Mouse (Mus musculus): ENCODE measurements at regions not wholly inside any gene's neighbourhood (a gene's known extent, or its start where the extent isn't known, plus 50 kb on each side); places are given as distances from the start of the nearest gene placed in this dataset.
A peak's percentile ranks its signal among the peaks of the same experiment; 100 is the strongest.

DNA sequence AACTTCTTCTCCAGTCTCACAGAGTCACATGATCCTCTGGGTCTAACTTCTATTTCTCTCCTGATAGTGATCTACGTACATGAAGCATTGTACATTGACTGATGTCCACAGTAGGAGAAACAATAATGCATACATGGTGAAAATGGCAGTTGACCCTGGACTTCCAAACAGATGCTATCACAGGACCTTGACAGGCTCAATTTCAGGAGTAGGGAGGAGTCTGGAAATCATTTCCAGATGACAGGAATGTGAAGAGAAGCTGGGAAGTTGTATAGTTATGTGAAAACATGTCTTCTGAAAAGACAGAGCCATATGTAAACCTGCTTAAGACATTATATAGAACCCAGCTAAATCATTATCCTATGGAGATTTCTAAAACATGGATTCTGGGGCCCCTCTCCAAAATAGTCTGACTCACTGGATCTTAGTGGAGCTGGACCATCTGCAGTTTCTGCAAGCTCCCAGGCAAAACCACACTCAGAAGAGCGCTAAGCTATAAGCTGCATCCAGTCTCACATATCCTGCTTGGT, 322.3 kb upstream of the Ldb2 start:
- no peak for DNase-seq

DNA sequence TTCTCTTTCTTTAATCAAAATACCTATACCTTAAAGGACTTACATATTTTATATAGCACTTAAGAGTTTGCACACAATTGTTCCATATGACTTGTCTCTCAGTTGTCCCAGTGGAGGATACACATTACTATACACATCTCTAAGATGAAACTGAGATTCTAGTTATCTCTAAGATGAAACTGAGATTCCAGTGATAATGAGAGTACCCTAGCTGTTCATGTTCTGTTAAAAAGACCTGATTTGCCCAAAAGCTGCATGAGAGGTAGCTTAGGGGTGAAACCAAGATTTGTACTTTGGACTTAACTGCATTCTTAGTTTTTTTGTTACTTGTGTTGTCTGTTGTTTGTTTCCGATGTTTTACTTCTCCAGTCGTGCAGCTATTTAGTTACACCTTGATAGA, 320.3 kb upstream of the Ldb2 start:
- DNase-seq: no peak

GRCm38 (mm10) chr5:45111246-45111645, 311.8 kb upstream of the Ldb2 start:
- no peak for DNase-seq

- no peak for DNase-seq
Observed at GRCm38 (mm10) chr5:45110797-45111196, 311.3 kb upstream of the Ldb2 start.

GRCm38 (mm10) chr5:45105236-45105816, 305.8 kb upstream of the Ldb2 start:
- no peak for DNase-seq

DNA sequence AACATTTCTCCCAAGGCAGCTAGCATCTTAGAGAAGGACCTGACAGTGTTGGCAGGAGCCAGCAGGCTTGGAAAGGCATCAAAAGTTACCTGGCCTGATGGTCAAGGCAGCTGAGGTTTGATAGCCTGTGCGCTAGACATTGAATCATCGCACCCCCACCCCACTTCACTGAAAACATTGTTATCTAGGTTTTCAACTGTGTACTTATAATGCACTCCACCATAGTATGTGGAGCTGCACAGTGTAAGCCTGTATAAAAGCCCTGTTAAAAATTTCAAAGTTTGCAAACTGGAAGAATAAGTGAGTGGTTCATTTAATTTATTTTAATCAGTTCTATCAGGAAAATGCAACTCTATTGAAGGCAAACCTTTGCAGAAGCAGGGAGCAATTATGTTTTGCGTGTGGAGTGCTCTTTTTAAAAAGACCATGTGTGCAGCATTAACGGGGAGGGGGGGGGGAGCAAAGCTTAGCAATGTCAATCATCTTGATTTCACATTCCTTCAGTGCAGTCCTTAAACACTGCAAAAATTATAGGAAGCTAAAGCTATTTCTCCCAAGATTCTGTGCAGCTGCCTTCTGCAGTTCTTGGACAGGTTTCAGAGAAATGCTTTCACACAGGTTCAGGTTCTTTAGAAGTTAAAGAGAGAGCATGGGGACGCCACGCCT, 304.4 kb upstream of the Ldb2 start:
- DNase-seq: no peak

GRCm38 (mm10) chr5:45102661-45103060, 303.2 kb upstream of the Ldb2 start:
- DNase-seq: no peak

- no peak for DNase-seq
Observed at GRCm38 (mm10) chr5:45101777-45102176, 302.3 kb upstream of the Ldb2 start.

GRCm38 (mm10) chr5:45099082-45099481, 299.6 kb upstream of the Ldb2 start:
- no peak for DNase-seq

DNA sequence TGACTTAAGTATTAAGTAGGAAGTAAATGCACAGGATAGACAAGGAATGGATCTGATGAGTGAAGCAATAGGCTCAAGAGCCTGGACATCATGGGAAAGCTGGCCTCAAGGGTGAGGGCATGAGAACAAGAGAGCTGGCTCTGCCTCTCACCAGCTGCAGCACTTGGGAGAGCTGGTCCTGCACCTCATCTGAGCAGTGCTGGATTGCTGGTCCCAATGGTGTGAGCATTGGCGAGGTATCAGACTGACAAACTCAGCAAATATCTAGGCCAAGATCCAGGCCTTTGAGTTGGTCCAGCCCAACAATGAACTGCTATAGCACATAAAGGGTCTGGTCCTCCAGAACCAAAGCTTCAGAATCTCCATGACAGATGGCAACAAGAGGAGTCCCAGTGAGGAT, 298.5 kb upstream of the Ldb2 start:
- DNase-seq: peak; percentile 41 to 86

GRCm38 (mm10) chr5:45084741-45085140, 285.3 kb upstream of the Ldb2 start:
- DNase-seq: peak; percentile 19 to 30

GRCm38 (mm10) chr5:45082601-45083000, 283.1 kb upstream of the Ldb2 start:
- DNase-seq: no peak

GRCm38 (mm10) chr5:45076347-45076890, 276.9 kb upstream of the Ldb2 start:
- no peak for DNase-seq

- no peak for DNase-seq
Observed at GRCm38 (mm10) chr5:45075195-45075594, 275.7 kb upstream of the Ldb2 start.

DNA sequence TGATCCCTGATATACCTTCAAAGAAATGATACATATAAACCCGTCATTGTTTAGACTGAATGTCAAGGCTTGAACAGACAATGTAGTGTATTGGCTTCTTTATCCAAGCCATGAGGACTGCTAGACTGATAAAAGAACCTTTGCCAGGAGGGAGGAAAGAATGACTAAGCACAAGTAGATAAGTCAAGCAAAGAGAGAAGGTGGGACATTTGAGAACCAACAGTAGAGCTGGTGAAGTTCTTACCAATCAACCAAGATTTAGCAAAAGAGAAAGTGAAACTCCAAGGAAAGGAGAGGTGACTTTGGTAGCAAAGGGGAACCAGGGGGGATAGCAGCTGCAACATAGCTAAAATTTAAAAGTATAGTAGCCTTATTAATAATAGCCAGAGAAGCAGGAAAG, 273.0 kb upstream of the Ldb2 start:
- no peak for DNase-seq

DNA sequence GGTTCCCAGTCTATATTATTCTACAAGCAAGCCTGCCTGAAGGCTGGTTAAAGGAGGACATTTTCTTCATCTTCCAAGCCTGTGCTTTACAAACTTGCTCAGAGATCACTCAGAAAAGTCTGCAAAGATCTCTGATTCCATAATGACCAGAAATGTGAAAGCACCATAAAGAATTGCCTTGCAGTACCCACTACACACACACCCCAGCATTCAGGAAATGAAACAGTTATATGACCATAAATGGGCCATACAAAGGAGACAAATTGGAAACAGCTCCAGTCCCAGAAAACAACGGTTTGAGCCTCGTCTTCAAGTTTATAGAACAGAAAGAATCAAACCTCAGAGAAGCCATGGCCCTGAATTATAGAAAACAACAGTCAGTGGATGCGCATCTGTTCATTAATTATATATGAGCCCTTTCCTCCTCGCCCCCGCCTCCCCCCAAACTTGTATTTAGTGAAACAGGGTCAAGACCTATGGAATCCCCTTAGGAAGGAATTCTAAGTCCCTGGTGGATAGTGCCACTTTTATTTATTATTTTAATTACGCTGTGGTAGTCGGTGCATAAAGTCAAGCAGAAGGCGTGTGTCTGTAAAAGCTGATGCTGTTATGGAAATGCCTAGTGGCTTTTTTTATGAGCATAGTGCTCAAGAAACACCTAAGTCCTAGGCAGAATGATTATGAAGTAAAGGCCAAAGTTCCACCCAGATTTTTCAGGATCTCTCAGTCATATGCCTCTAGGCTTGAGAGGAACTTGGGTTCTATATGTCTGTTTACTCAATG, 266.6 kb upstream of the Ldb2 start:
- no peak for DNase-seq

DNA sequence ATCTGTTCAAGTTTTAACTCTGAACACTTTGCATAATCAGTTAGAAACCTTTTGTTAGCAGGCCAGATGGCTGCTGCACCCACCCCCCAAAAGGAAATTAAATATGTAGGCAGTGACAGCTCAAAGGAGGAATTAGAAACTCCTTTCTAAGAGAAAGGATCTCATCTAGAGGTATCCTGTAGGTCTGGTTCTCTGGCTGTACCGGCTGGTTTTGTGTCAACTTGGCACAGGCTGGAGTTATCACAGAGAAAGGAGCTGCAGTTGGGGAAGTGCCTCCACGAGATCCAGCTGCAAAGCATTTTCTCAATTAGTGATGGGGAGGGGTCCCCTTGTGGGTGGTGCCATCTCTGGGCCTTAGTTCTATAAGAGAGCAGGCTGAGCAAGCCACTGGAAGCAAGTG, 263.1 kb upstream of the Ldb2 start:
- DNase-seq: no peak

DNA sequence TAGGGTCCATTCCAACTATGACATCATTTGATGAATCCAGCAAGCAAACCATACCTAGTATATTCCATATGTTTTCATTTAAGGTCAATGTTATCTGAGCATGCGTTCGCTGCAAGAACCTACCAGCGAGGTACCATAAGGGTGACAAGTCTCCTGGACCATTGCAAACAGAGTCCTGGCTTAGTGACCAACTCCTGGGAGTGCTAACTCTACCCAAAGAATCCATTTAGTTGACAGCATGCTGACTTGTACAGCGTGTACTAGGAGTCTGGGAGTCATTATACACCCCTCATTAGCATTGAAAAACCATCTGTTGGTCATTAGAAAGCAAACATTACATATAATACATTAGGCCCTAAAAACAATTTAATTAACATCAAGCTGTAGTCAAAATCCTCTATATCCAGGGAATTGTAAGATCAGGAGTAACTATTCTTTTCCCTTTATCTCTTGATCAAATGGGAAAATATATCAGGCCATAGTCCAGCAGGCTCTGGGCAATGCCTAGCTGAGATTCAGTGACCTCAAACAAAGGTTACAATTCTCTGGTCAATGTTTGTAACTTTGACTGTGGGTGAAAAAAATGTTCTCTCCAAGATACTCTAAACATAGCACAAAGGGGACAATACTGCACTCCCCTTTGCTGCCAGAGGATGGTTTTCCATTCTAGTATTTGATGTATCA, 255.9 kb upstream of the Ldb2 start:
- DNase-seq: no peak

GRCm38 (mm10) chr5:45049410-45049809, 249.9 kb upstream of the Ldb2 start:
- DNase-seq: no peak

- no peak for DNase-seq
Observed at GRCm38 (mm10) chr5:45042914-45043313, 243.4 kb upstream of the Ldb2 start.

DNA sequence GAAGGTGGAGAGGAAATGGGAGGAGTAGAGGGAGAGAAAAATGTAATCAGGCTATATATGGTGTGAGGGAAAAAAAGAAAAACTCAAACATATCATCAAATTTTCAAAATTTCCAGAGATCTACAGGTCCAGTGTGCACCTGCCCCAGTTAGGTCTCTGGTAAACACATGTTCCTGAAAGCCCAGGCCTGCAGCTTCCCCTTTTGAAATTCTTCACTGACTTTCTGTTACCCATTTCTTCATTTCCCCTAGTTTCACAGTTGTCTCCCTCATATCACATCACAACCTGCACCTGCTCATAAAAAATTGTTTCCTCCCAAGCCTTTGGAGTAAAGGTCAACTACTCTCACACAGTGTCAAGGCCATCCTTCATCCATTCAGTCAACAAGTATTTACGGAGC, 236.9 kb upstream of the Ldb2 start:
- no peak for DNase-seq

DNA sequence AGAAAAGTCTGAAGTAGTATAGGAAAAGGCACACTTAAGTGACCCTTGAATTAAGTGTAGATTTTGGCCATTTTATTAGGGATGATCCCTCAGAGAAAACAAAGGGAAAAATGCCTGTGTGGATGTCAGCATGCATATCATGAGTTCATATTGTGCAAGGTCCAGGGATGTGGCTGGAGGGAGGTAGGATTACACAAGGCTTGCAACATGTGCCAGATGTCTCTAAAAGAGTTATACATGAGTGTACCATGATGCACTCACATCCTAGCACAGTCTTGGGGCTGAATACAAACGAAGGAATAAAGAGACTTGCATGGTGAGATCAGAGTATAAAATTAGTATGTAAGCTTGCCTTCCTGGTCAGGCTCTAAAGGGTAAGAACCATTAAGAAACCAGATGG, 233.7 kb upstream of the Ldb2 start:
- no peak for DNase-seq

- DNase-seq: no peak
Observed at GRCm38 (mm10) chr5:45027876-45028275, 228.4 kb upstream of the Ldb2 start.
